Comparison of ENCODE assay signal across 15 mouse cellular contexts in the genomic region with DNA sequence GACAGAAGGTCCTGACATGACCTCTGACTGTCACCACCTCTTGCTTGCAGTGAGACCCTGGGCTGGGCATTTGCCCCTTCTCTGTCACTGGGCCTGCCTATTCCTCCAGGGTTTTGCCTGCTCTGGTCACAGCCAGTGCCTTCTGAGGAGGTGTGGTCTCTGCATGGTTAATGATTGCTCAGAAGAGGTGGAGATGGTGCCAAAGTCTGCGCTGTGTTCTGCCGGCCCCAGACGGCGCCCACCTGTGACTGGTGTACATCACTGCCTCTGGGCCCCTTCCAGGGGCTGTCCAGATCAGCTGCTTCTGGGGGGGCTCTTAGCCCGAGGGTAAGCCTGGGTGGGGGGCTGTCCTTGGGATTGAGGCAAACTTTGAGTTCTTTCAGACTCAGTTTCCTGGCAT. TPM values are rescaled to one million over a fixed set of nuclear protein-coding genes. Genes with fewer than 3 reads are reported as not detected.
DNase-seq lines count a peak whose midpoint lies in the region; ATAC-seq lines count a peak whose summit lies in the region.
"Had no signal": no experiment of that assay in that cellular context is flagged by ENCODE, and none has a peak within 500 bp of the region (broad histone marks: within the 10 kb centered on the region; RNA-seq: fewer than 3 reads in every experiment).

A gene (plus strand): TSS at position 219 of the 400 bp plus-strand sequence.

- H3K27ac ChIP-seq in limb, embryonic 11.5 days (replicated peaks; ENCODE audit: low read depth, low read length): no peak within 1 kb of the TSS
- no peak within 1 kb of the TSS for H3K27ac ChIP-seq in limb, embryonic 10.5 days
- H3K27ac ChIP-seq in kidney, embryonic 16.5 days (ENCODE audit: low read length): peak within 1 kb of the TSS; percentile 39
- H3K27ac ChIP-seq in liver, embryonic 12.5 days: no peak within 1 kb of the TSS
- no peak within 1 kb of the TSS for H3K27ac ChIP-seq in hindbrain, embryonic 16.5 days (ENCODE audit: low read depth, low read length)
- H3K27ac ChIP-seq: heart, embryonic 15.5 days; hindbrain, embryonic 15.5 days; limb, embryonic 12.5 days had no signal

- H3K9me3 ChIP-seq in limb, embryonic 11.5 days (ENCODE audit: control insufficient read depth, low read length): no peaks in the 10 kb centered on the region
- H3K9me3 ChIP-seq in limb, embryonic 10.5 days (replicated peaks): no peaks in the 10 kb centered on the region
- no peaks in the 10 kb centered on the region for H3K9me3 ChIP-seq in kidney, embryonic 16.5 days (ENCODE audit: low read length)
- H3K9me3 ChIP-seq in liver, embryonic 12.5 days (replicated peaks): no peaks in the 10 kb centered on the region
- no peaks in the 10 kb centered on the region for H3K9me3 ChIP-seq in hindbrain, embryonic 16.5 days (ENCODE audit: control insufficient read depth, low read length)
- H3K9me3 ChIP-seq: heart, embryonic 15.5 days; hindbrain, embryonic 15.5 days; limb, embryonic 12.5 days had no signal

- H3K4me3 ChIP-seq in limb, embryonic 11.5 days (ENCODE audit: low read depth, low read length): no peak within 1 kb of the TSS
- H3K4me3 ChIP-seq in limb, embryonic 10.5 days: no peak within 1 kb of the TSS
- H3K4me3 ChIP-seq in kidney, embryonic 16.5 days (ENCODE audit: low read length): peak within 1 kb of the TSS; percentile 10; the same call in 1 of the 2 replicates
- no peak within 1 kb of the TSS for H3K4me3 ChIP-seq in liver, embryonic 12.5 days
- H3K4me3 ChIP-seq in hindbrain, embryonic 16.5 days (ENCODE audit: low read length): no peak within 1 kb of the TSS
- H3K4me3 ChIP-seq: heart, embryonic 15.5 days; hindbrain, embryonic 15.5 days; limb, embryonic 12.5 days had no signal

- 0 out of 2 replicates have a peak within 1 kb of the TSS, but pooled peaks have one; percentile 12 for H3K9ac ChIP-seq in limb, embryonic 11.5 days (ENCODE audit: low read length)
- H3K9ac ChIP-seq in kidney, embryonic 16.5 days (replicated peaks; ENCODE audit: low read length): peak within 1 kb of the TSS; percentile 35; the same call in 1 of the 2 replicates
- H3K9ac ChIP-seq in liver, embryonic 12.5 days: no peak within 1 kb of the TSS
- H3K9ac ChIP-seq in hindbrain, embryonic 16.5 days (ENCODE audit: low read depth, low read length): no peak within 1 kb of the TSS
- H3K9ac ChIP-seq: heart, embryonic 15.5 days; hindbrain, embryonic 15.5 days; limb, embryonic 12.5 days had no signal

- 69% methylated on average over 5 of the region's 5 CpGs for WGBS in limb, embryonic 11.5 days
- WGBS in limb, embryonic 10.5 days: 75% methylated on average over 5 of the region's 5 CpGs
- WGBS in kidney, embryonic 16.5 days: 42% methylated on average over 5 of the region's 5 CpGs
- WGBS in liver, embryonic 12.5 days (ENCODE audit: insufficient replicate concordance): 64% methylated on average over 5 of the region's 5 CpGs
- 77% methylated on average over 5 of the region's 5 CpGs for WGBS in hindbrain, embryonic 16.5 days

- no peak for ATAC-seq in limb, embryonic 11.5 days (ENCODE audit: insufficient number of reproducible peaks, low FRiP score, low TSS enrichment, low read depth)
- peak; percentile 89 for ATAC-seq in kidney, embryonic 16.5 days (ENCODE audit: low FRiP score, low TSS enrichment)
- ATAC-seq in liver, embryonic 12.5 days: peak; percentile 75
- ATAC-seq in hindbrain, embryonic 16.5 days: no peak

- H3K36me3 ChIP-seq in limb, embryonic 11.5 days (ENCODE audit: control insufficient read depth, insufficient read depth, low read length): no peaks in the 10 kb centered on the region
- H3K36me3 ChIP-seq in limb, embryonic 10.5 days: no peaks in the 10 kb centered on the region
- H3K36me3 ChIP-seq in kidney, embryonic 16.5 days (ENCODE audit: insufficient read depth, low read length): no peaks in the 10 kb centered on the region
- H3K36me3 ChIP-seq in liver, embryonic 12.5 days: no peaks in the 10 kb centered on the region
- no peaks in the 10 kb centered on the region for H3K36me3 ChIP-seq in hindbrain, embryonic 16.5 days (ENCODE audit: control insufficient read depth, insufficient read depth, low read length)
- H3K36me3 ChIP-seq: heart, embryonic 15.5 days; hindbrain, embryonic 15.5 days; limb, embryonic 12.5 days had no signal

- H3K4me1 ChIP-seq in limb, embryonic 11.5 days (ENCODE audit: control insufficient read depth, insufficient read depth, low read length): no peaks in the 10 kb centered on the region
- H3K4me1 ChIP-seq in limb, embryonic 10.5 days: no peaks in the 10 kb centered on the region
- H3K4me1 ChIP-seq in kidney, embryonic 16.5 days (ENCODE audit: insufficient read depth, low read length): peaks cover 10% of the 10 kb centered on the region
- H3K4me1 ChIP-seq in liver, embryonic 12.5 days: peaks cover 4% of the 10 kb centered on the region; the same call in 1 of the 2 replicates
- H3K4me1 ChIP-seq in hindbrain, embryonic 16.5 days (ENCODE audit: control insufficient read depth, insufficient read depth, low read depth, low read length): no peaks in the 10 kb centered on the region
- H3K4me1 ChIP-seq: heart, embryonic 15.5 days; hindbrain, embryonic 15.5 days; limb, embryonic 12.5 days had no signal

- no peak within 1 kb of the TSS for H3K4me2 ChIP-seq in limb, embryonic 11.5 days (ENCODE audit: low read depth, severe bottlenecking)
- peak within 1 kb of the TSS; percentile 34 for H3K4me2 ChIP-seq in kidney, embryonic 16.5 days (replicated peaks; ENCODE audit: low read depth, low read length)
- H3K4me2 ChIP-seq in liver, embryonic 12.5 days: peak within 1 kb of the TSS; percentile 36
- H3K4me2 ChIP-seq in hindbrain, embryonic 16.5 days (ENCODE audit: low read length): no peak within 1 kb of the TSS
- H3K4me2 ChIP-seq: heart, embryonic 15.5 days; hindbrain, embryonic 15.5 days; limb, embryonic 12.5 days had no signal

- no peaks in the 10 kb centered on the region for H3K27me3 ChIP-seq in limb, embryonic 11.5 days (ENCODE audit: control insufficient read depth, insufficient read depth, low read length)
- H3K27me3 ChIP-seq in limb, embryonic 10.5 days (ENCODE audit: low read depth, poor library complexity, severe bottlenecking): no peaks in the 10 kb centered on the region
- H3K27me3 ChIP-seq in kidney, embryonic 16.5 days (ENCODE audit: insufficient read depth, low read length): no peaks in the 10 kb centered on the region
- H3K27me3 ChIP-seq in liver, embryonic 12.5 days (replicated peaks): peaks cover 17% of the 10 kb centered on the region; the same call in 1 of the 2 replicates
- no peaks in the 10 kb centered on the region; the same call in 1 of the 2 replicates for H3K27me3 ChIP-seq in hindbrain, embryonic 16.5 days (replicated peaks; ENCODE audit: control insufficient read depth, insufficient read depth, low read length)
- H3K27me3 ChIP-seq: hindbrain, embryonic 15.5 days had no signal

- DNase-seq in limb, embryonic 11.5 days (ENCODE audit: low spot score): no peak
- DNase-seq in limb, embryonic 10.5 days (ENCODE audit: low spot score): no peak
- DNase-seq in yolk sac, embryonic 10.5 days (ENCODE audit: low spot score): peak; percentile 86
- DNase-seq in thymus, postnatal 25 days: no peak
- no peak for DNase-seq in lung, postnatal 10 days
- DNase-seq: adrenal gland, postnatal 10 days; cerebellum, postnatal 36 days; gastrocnemius, postnatal 36 days; right cerebral cortex, postnatal 14 days had no signal

RNA-seq across cellular contexts. Expression of the gene that starts here (rescaled TPM):
- not detected in 2 replicates for polyA plus RNA-seq in limb, embryonic 11.5 days (2014; fragmentation: Nextera tagmentation; extraction: Ambion mirVana)
- 0.04 TPM in 1 of 2 replicates, not detected in the other for polyA plus RNA-seq in limb, embryonic 10.5 days (2016; fragmentation: Nextera tagmentation; extraction: Ambion mirVana)
- 8.6 TPM in 2 replicates for polyA plus RNA-seq in kidney, embryonic 16.5 days (2015; fragmentation: Nextera tagmentation; extraction: Ambion mirVana)
- polyA plus RNA-seq in liver, embryonic 12.5 days (2016; fragmentation: Nextera tagmentation; extraction: Ambion mirVana): 7.7 and 9.9 TPM in 2 replicates
- polyA plus RNA-seq in hindbrain, embryonic 16.5 days (2015; fragmentation: Nextera tagmentation; extraction: Ambion mirVana): 0.16 and 0.21 TPM in 2 replicates

Comparison
In these comparisons a context has a peak if more than half of its experiments do, and no peak if none do; other contexts are left out.
1. ATAC-seq: peak in kidney, embryonic 16.5 days (single experiment) and liver, embryonic 12.5 days (single experiment); none in limb, embryonic 11.5 days (single experiment) and hindbrain, embryonic 16.5 days (single experiment).
2. H3K4me2 ChIP-seq: peak in kidney, embryonic 16.5 days (single experiment) and liver, embryonic 12.5 days (single experiment); none in limb, embryonic 11.5 days (single experiment) and hindbrain, embryonic 16.5 days (single experiment).
3. H3K9ac ChIP-seq: peak in limb, embryonic 11.5 days (single experiment) and kidney, embryonic 16.5 days (single experiment); none in liver, embryonic 12.5 days (single experiment) and hindbrain, embryonic 16.5 days (single experiment).